Mouse (Mus musculus) cerebellum, adult 9-11 months (tissue): Measurements from ENCODE around the gene Afmid.

Source experiments
- DNase-seq: peaks from one replicate; pipeline ENCODE4 v3.0.0; 2022

Gene Afmid

DNA sequence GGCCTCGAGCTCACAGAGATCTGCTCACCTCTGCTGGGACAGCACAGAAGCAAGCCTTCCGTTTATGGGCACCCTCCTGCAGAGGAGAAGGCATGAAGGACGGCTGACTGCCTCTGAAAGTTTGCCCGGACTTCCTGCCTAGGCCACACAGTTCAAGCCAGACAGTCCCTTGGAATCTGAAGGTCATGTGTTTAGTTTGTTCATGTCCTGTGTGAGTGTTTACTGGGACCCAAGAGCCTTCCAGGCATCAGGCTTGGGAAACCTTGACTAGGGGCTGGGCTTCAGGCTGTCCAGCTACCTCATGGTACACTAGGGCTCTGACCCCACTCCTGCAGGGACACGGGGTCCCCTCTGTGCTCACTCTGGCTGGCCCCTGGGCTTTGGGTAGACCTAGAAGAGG lies 60.3 kb downstream of the Afmid start:
- no peak for DNase-seq

DNA sequence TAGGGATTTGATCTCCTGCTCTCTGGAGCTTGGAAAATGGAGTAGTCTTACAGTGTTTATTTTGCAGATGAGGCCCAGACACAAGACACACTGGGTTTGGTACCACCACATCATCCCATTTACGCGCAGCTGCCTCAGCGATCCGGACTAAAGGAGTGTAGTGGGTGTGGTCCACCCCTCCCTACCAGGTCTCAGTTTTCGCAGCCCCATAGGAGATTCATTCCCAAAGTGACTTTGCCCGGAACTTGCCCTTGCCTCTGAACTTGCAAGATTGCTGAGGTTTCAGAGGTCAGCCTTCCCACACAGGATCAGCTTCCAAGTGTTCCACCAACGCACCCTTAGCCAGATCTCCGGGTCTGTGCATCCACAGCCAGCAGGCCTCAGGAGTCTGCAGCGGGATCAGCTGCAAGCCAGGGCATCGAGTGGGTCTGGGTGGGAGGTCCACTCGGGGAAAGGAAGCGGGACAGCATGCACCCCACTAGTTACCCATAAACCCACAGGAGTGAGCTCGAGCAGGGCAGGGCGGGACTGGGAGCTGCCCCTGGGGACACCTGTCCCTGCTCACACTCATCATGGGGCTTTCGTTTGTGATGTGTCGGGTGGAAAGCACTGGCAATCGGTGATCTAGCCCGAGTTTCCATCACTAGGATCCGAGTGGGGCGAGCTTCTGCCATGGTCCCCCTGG lies 62.6 kb downstream of the Afmid start:
- no peak for DNase-seq

GRCm38 (mm10) chr11:117888853-117889822 lies 63.4 kb downstream of the Afmid start:
- no peak for DNase-seq
